Mouse (Mus musculus) stomach, adult 2 months (tissue): ENCODE data around the gene Cbfa2t2. TPM values are rescaled to one million over a fixed set of nuclear protein-coding genes. Genes with fewer than 3 reads are reported as not detected.

ENCODE experiments used
- polyA plus RNA-seq: library from polyadenylated mRNA; depleted of rRNA; stranded (reverse); fragments of >200 nt; gene quantifications from 2 replicates; pipeline ENCODE4 v1.2.3, GENCODE M21; 2012; rRNA removed

Cbfa2t2 gene
- 3.4 and 4.7 TPM in 2 replicates for polyA plus RNA-seq

GRCm38 (mm10) chr2:154436458-154437190 is at the start of gene Cbfa2t2:
Gene Cbfa2t2, plus strand, starts transcription at chr2:154436481.

GRCm38 (mm10) chr2:154407643-154408445 is 28.4 kb upstream of the Cbfa2t2 start, which contains the start of gene Snta1:
Gene Snta1, minus strand, starts transcription at chr2:154408099.

GRCm38 (mm10) chr2:154546711-154547110 is 110.4 kb downstream of the Cbfa2t2 start, which contains the start of gene 1700003F12Rik:
Gene 1700003F12Rik, plus strand, starts transcription at chr2:154547085.

GRCm38 (mm10) chr2:154551476-154551875 is 115.2 kb downstream of the Cbfa2t2 start, which contains the start of gene Actl10:
Gene Actl10, plus strand, starts transcription at chr2:154551776.

DNA sequence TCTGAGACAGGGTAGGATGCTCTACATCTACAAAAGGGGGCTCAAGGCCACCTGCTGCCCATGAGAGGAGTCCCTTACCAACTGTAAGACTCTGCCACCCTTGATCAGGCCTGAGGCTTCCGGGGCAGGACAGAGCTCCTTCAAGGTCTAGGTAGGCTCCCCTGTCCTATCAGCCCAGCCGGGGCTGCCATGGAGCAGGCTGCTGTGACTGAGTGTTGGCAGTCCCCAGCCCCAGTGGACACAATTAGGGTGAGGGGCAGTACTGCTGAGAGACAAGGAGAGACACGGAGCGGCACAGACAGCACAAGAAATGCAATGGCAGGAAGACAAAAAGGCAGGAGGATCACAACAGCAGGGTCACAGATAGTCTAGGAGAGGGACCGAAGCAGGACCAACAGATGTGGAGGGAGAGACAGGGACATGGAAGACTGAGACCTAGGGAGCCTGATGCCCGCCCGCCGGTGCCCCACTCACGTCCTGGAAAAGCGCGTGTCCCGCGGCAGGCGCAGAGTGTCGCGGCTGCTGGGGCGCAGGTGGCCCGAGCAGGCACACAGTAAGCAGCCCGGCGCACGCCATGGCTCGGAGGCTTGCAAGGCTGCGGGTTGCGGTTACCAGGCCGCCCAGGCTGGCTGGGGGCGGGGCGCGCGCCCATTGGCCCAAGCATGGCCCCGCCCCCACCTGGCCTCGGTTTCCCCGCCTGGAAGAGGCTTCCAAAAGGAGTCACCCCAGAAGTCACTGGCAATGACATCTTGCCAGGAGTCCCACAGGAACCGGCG is 122.2 kb downstream of the Cbfa2t2 start, which contains the start of gene Necab3:
Necab3 (minus strand) TSS at position 627 of the 776 bp plus-strand sequence.

DNA sequence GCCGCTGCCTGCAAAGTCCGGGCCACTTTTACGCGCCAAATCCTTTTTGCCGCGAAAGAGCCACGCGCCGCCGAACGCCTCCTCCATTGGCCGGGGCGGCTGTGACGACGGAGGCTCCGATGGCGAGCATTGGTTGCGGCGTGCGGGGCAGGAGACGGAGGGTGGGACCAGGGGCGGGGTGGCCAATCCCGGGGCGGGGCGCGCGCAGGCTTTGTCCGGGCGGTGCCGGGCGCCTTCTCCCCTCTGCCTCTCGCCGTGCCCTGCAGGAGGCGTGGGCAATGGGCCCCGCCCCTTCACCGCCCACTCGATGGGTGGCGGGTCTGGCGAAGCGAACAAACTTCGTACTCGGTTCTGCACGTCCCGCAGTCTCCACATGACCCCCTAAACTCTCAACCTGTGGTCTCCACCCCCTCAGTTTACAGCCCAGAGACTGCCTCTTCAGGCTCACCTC is 133.6 kb downstream of the Cbfa2t2 start, which contains the start of gene E2f1:
E2f1 (minus strand) TSS at position 57 of the 451 bp plus-strand sequence.

Other genes starting within 250 kb of the Cbfa2t2 start
- gene Bpifb1, start 245.7 kb upstream of the Cbfa2t2 start, polyA plus RNA-seq: 215 and 288 TPM in 2 replicates
- 0.55 and 0.77 TPM in 2 replicates for gene Bpifb5, start 212.7 kb upstream of the Cbfa2t2 start, polyA plus RNA-seq
- gene Bpifb9a, start 178.6 kb upstream of the Cbfa2t2 start, polyA plus RNA-seq: not detected in 2 replicates
- gene Bpifb9b, start 129.3 kb upstream of the Cbfa2t2 start, polyA plus RNA-seq: not detected in 2 replicates
- 2.3 and 3.1 TPM in 2 replicates for gene Cdk5rap1, start 63.5 kb upstream of the Cbfa2t2 start, polyA plus RNA-seq
- 16.3 and 20.8 TPM in 2 replicates for gene Snta1, start 28.4 kb upstream of the Cbfa2t2 start, polyA plus RNA-seq
- 0.65 TPM in 1 of 2 replicates, not detected in the other for gene 1700003F12Rik, start 110.6 kb downstream of the Cbfa2t2 start, polyA plus RNA-seq
- 0.04 and 0.14 TPM in 2 replicates for gene Actl10, start 115.3 kb downstream of the Cbfa2t2 start, polyA plus RNA-seq
- gene Necab3, start 122.4 kb downstream of the Cbfa2t2 start, polyA plus RNA-seq: 0.08 and 0.11 TPM in 2 replicates
- 2.6 and 3.6 TPM in 2 replicates for gene E2f1, start 133.4 kb downstream of the Cbfa2t2 start, polyA plus RNA-seq
- gene Pxmp4, start 167.2 kb downstream of the Cbfa2t2 start, polyA plus RNA-seq: 31.1 and 40.7 TPM in 2 replicates
- gene Zfp341, start 176.8 kb downstream of the Cbfa2t2 start, polyA plus RNA-seq: 2.7 and 2.8 TPM in 2 replicates
- 0.63 TPM in 2 replicates for gene 4930519P11Rik, start 177.0 kb downstream of the Cbfa2t2 start, polyA plus RNA-seq
- 32.9 and 39.2 TPM in 2 replicates for gene Chmp4b, start 215.2 kb downstream of the Cbfa2t2 start, polyA plus RNA-seq